Mouse (Mus musculus) stomach, postnatal 0 days (tissue): ENCODE measurements at regions not wholly inside any gene's neighbourhood (a gene's known extent, or its start where the extent isn't known, plus 50 kb on each side); places are given as distances from the start of the nearest gene placed in this dataset.

Source experiments
- CTCF ChIP-seq: IDR thresholded peaks from 2 replicates; pipeline ENCODE4 v1.5.1; 2016; ENCODE audit warnings: antibody characterized with exemption, low read depth, mild to moderate bottlenecking, moderate library complexity
- EP300 ChIP-seq: optimal IDR thresholded peaks from 2 replicates; pipeline ENCODE3; 2016; ENCODE audit warnings: antibody characterized with exemption

GRCm38 (mm10) chr13:107101598-107101997 lies 79.7 kb upstream of the Kif2a start:
- TF ChIP-seq EP300: no peak
- TF ChIP-seq CTCF: peak; percentile 91
